Mouse (Mus musculus): ENCODE measurements around the gene Ctdnep1.

Ctdnep1 gene

GRCm38 (mm10) chr11:69981141-69981762 is at the start of gene Ctdnep1:
TSS of gene Ctdnep1 (plus strand) at chr11:69981156.
- in situ Hi-C loops (cut with MboI; ENCODE audit: unreplicated experiment in 2 of 2), result loop anchor here in 1 of 2 experiments (25.0 kb wide), 2 partner anchors 569 to 919 kb away; partner anchors contain the start of genes Borcs6, Kdm6b and Tmem107

GRCm38 (mm10) chr11:69931769-69932168 is 49.2 kb upstream of the Ctdnep1 start:
- in situ Hi-C loops (cut with MboI; ENCODE audit: unreplicated experiment in 2 of 2), result loop anchor here (10.0 kb wide), 2 partner anchors 83 to 183 kb away; partner anchors contain the start of genes Acadvl (in 1 of the 2) and Dlg4 (in 1 of the 2)

GRCm38 (mm10) chr11:69932254-69932653 is 48.7 kb upstream of the Ctdnep1 start:
- in situ Hi-C loops (cut with MboI; ENCODE audit: unreplicated experiment in 2 of 2), result loop anchor here (10.0 kb wide), 2 partner anchors 83 to 183 kb away; partner anchors contain the start of genes Acadvl (in 1 of the 2) and Dlg4 (in 1 of the 2)

GRCm38 (mm10) chr11:69933066-69933465 is 47.9 kb upstream of the Ctdnep1 start:
- in situ Hi-C loops (cut with MboI; ENCODE audit: unreplicated experiment in 2 of 2), result loop anchor here (10.0 kb wide), 2 partner anchors 82 to 182 kb away; partner anchors contain the start of genes Acadvl (in 1 of the 2) and Dlg4 (in 1 of the 2)

GRCm38 (mm10) chr11:69934169-69934568 is 46.8 kb upstream of the Ctdnep1 start:
- in situ Hi-C loops (cut with MboI; ENCODE audit: unreplicated experiment in 2 of 2), result loop anchor here (10.0 kb wide), 2 partner anchors 81 to 181 kb away; partner anchors contain the start of genes Acadvl (in 1 of the 2) and Dlg4 (in 1 of the 2)

- in situ Hi-C loops (cut with MboI; ENCODE audit: unreplicated experiment in 2 of 2), result loop anchor here (10.0 kb wide), 2 partner anchors 80 to 180 kb away; partner anchors contain the start of genes Acadvl (in 1 of the 2) and Dlg4 (in 1 of the 2)
Measured at GRCm38 (mm10) chr11:69934681-69935080, 46.3 kb upstream of the Ctdnep1 start.

GRCm38 (mm10) chr11:69935137-69935879 is 45.6 kb upstream of the Ctdnep1 start, which contains the start of gene Ybx2:
TSS of gene Ybx2 (plus strand) at chr11:69935796.
- in situ Hi-C loops (cut with MboI; ENCODE audit: unreplicated experiment in 2 of 2), result loop anchor here (10.0 kb wide), 2 partner anchors 79 to 179 kb away; partner anchors contain the start of genes Acadvl (in 1 of the 2) and Dlg4 (in 1 of the 2)

GRCm38 (mm10) chr11:69936156-69936555 is 44.8 kb upstream of the Ctdnep1 start:
- in situ Hi-C loops (cut with MboI; ENCODE audit: unreplicated experiment in 2 of 2), result loop anchor here (10.0 kb wide), 2 partner anchors 79 to 179 kb away; partner anchors contain the start of genes Acadvl (in 1 of the 2) and Dlg4 (in 1 of the 2)

DNA sequence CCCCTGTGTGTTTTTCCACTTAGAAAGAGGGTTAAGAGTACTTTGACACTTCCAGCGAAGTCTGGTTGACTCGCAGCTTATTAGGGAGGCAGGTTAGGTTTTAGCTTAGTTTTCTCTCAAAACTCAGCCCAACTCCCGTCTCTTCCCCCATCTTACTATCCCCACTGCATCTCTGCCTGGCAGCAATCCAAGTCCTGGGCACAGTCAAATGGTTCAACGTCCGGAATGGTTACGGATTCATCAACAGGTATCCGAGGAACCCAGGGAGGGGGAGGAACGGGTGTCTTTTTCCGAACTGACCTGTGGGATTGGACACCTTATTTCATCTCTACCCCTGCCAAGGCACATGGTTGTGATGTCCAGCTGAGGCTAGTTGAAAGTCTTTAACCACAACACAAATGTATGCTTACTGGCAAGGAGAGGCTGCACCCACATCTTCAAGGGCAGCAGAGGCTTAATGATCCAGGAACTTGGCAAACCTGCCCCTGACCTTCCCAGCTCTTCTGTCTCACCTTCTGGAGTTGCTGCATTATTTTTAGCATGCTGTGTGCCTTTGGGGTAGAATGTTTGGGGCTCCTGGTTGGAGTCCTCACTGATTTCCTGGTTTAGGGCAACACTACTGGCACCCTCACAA is 44.1 kb upstream of the Ctdnep1 start:
- in situ Hi-C loops (cut with MboI; ENCODE audit: unreplicated experiment in 2 of 2), result loop anchor here (10.0 kb wide), 2 partner anchors 78 to 178 kb away; partner anchors contain the start of genes Acadvl (in 1 of the 2) and Dlg4 (in 1 of the 2)

DNA sequence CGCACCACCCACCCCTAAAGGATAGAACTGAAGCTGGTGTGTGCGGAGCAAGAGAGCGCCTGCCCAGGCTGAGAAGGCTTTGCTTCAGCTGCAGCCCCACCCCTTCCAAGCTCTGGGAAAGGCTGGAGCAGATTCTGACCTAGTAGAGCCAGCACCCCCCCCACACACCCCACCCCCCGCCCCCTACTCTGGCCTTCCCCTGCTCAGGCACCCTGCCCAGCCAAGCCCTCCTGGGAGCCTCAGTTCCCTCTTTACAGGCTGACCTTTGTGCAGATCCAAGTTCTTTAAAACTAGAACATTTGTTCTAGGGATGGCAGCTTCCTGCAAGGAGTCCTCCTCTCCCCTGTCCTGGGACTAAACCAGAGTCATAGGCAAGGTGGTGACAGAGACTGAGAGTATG is 43.6 kb upstream of the Ctdnep1 start:
- in situ Hi-C loops (cut with MboI; ENCODE audit: unreplicated experiment in 2 of 2), result loop anchor here (10.0 kb wide), 2 partner anchors 77 to 177 kb away; partner anchors contain the start of genes Acadvl (in 1 of the 2) and Dlg4 (in 1 of the 2)

GRCm38 (mm10) chr11:69937834-69938233 is 43.1 kb upstream of the Ctdnep1 start:
- in situ Hi-C loops (cut with MboI; ENCODE audit: unreplicated experiment in 2 of 2), result loop anchor here (10.0 kb wide), 2 partner anchors 77 to 177 kb away; partner anchors contain the start of genes Acadvl (in 1 of the 2) and Dlg4 (in 1 of the 2)

DNA sequence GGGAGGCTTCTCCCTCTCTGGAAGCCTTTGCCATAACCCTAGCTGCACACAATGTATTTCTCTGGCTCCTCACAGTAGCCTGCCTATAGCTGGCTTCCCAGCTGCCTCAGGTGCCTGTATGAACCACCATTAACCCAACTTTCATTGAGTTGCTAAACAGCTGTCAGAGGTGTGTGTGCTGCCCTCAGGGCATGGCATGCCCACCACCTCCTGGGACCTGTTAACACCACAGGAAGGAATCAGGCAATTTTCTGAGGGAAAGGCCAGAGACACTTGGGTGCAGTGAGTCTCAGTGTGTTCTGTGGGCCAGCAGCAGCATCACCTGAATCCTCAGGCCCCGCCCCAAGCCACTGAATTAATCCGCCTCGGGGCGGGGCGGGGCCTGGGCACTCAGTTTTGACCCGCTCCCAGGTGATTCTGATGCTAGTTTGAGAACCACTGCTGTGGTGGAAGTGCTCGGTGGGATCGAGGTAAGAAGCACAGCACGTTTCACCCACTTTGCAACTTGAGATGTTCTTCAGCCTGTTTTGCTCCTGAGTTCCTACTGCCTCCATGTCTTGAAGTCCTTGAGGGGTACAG is 42.5 kb upstream of the Ctdnep1 start:
- in situ Hi-C loops (cut with MboI; ENCODE audit: unreplicated experiment in 2 of 2), result loop anchor here (10.0 kb wide), 2 partner anchors 76 to 176 kb away; partner anchors contain the start of genes Acadvl (in 1 of the 2) and Dlg4 (in 1 of the 2)

- in situ Hi-C loops (cut with MboI; ENCODE audit: unreplicated experiment in 2 of 2), result loop anchor here (10.0 kb wide), 2 partner anchors 76 to 176 kb away; partner anchors contain the start of genes Acadvl (in 1 of the 2) and Dlg4 (in 1 of the 2)
Measured at GRCm38 (mm10) chr11:69939181-69939580, 41.8 kb upstream of the Ctdnep1 start.

GRCm38 (mm10) chr11:69939731-69940130 is 41.2 kb upstream of the Ctdnep1 start:
- in situ Hi-C loops (cut with MboI; ENCODE audit: unreplicated experiment in 2 of 2), result loop anchor here (10.0 kb wide), 2 partner anchors 75 to 175 kb away; partner anchors contain the start of genes Acadvl (in 1 of the 2) and Dlg4 (in 1 of the 2)

GRCm38 (mm10) chr11:69940962-69941361 is 40.0 kb upstream of the Ctdnep1 start:
- in situ Hi-C loops (cut with MboI; ENCODE audit: unreplicated experiment in 2 of 2), result no loop called here

DNA sequence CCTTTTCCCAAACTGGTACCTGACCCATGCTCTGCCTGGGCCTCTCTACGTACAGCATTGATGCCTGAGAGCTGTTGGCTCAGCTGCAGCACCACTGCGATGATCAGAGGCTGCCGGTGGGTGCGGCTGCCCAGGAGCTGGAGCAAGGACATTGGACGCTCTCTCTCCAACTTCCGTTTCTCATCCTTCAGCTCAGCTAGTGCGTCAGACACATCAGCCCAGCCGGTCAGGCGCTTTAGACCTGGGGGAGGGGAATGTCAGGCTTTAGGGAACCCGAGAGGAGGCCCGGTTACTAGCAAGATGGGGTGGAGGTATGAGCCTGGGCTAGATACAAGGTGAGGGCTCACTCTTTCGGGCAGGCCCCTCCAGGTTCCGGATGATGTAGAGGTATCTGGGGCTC is 35.7 kb upstream of the Ctdnep1 start:
- in situ Hi-C loops (cut with MboI; ENCODE audit: unreplicated experiment in 2 of 2), result no loop called here

GRCm38 (mm10) chr11:69945997-69946891 is 34.7 kb upstream of the Ctdnep1 start:
- in situ Hi-C loops (cut with MboI; ENCODE audit: unreplicated experiment in 2 of 2), result no loop called here

DNA sequence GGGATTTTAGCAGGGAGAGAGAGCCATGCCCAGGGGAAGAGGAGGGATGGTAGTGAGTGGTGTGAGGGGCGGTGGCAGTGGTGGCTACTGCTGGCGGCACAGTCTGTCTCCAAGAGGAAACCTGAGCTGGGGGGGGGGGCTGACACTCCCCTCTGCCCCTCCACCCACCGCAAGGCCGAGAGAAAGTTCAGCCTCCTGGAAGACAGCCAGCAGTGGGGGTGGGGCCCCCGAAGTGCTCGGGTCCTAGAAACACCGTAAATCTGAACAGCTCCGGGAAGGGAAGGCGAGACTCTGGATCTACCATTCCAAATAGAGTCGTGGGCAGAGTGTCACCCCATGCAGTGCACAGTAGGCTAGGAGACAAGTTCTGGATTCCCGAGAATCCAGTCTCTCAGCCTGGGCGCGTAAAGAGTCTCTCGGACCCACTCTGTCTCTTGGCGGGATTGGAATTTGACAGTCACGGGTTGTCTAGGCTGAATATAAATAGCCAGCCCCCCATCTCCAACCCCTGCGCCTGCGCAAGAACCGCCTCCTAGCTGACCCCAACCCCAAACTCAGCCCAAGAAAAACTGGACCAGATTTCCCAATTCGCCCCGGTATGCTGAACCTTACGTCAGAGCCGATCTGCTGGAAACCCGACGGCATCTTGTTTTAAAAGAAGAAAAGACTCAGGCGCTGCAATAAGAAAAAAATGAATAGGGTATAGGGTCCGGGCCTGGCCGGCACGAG is 33.5 kb upstream of the Ctdnep1 start:
- in situ Hi-C loops (cut with MboI; ENCODE audit: unreplicated experiment in 2 of 2), result no loop called here
